Mouse (Mus musculus) adrenal gland, postnatal 25 days (tissue): ENCODE measurements around the gene Hccs. TPM values are rescaled to one million over a fixed set of nuclear protein-coding genes. Genes with fewer than 3 reads are reported as not detected.
"Not testable (repeated sequence)": the region's sequence is repeated elsewhere in the genome, so short reads cannot be mapped to it uniquely, and the experiment has no call there.

Experiments used
- DNase-seq: peaks from one replicate; pipeline ENCODE4 v3.0.0; 2021; ENCODE audit warnings: mixed read lengths
- long read RNA-seq: library from polyadenylated mRNA; stranded (forward); transcript quantifications from one replicate; pipeline ENCODE4 v2.0.0, GENCODE M21; 2021
- total RNA-seq: library from RNA; stranded (reverse); gene quantifications from 2 replicates; pipeline ENCODE4 v1.2.3, GENCODE M21; 2021

The Hccs gene
- total RNA-seq = 21.2 and 25.1 TPM in 2 replicates
- long read RNA-seq, transcript Hccs-202 (7 exons, 2,473 nt) = major isoform, 23 of 47 reads
- long read RNA-seq, transcript Hccs-201 (7 exons, 2,320 nt) = minor isoform, 18 of 47 reads
- long read RNA-seq, partial matches to known transcripts = 2 of 47 reads
- long read RNA-seq, other reads (novel, unspliced or antisense) = 4 of 47 reads

DNA sequence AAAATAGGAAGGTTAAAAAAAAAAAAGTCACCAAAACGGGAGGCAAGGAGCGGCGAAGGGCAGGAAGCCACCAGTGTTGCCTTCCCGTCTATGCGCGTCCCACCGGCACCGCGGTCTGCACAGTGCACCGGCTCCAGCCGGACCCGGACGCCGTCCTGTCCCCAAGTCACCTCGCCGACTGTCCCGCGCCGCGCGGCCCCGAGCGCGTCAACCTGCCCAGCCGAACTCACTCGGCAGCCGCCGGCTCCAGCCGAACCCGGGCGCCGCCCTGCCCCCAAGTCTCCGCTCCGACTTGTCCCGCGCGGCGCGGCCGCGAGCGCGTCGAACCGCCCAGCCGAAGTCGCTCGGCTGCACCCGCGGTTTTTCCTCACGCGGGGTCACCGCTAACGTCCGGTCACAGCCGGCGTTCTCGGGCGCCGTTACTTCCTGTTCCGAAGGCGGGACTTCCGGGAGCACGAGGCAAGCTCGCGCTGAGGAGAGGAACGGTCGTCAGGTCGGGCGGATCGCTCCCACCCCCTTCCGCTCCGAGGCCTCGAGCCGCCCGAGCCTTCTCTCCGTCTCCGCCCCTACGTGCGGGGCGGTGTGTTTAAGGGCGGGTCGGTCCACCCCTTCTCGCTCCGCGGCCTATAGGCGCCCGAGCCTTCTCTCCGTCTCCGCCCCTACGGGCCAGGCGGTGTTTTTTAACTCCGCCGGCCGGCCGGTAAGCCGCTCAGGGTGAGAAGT lies at the start of gene Hccs:
TSS of gene Hccs (minus strand) at position 428 of the 723 bp plus-strand sequence.
- DNase-seq = peak; percentile 84

- DNase-seq = no peak
Measured at GRCm38 (mm10) chrX:169357146-169357772, 37.1 kb upstream of the Hccs start.

- DNase-seq = no peak
Measured at GRCm38 (mm10) chrX:169338213-169338612, 18.0 kb upstream of the Hccs start.

- no peak for DNase-seq
Measured at GRCm38 (mm10) chrX:169337559-169337958, 17.4 kb upstream of the Hccs start.

DNA sequence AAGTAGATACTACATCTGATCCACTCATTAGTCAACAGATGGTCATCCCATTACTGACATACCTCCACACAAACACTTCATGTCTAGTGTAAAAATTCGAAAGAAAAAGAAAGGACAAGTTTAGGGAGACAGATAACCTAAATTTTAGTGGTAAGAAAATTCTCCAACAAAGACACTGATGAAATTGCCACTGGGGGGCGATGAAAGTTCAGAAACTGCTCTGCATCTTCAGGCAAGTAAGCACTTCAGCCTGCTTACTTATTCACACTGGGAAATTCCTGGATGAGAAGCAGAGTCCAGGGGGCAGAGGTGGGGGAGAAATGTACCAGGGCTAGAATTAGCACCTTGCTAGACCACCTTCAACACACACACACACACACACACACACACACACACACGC lies 12.1 kb upstream of the Hccs start:
- DNase-seq = peak; percentile 14

- no peak for DNase-seq
Measured at GRCm38 (mm10) chrX:169325929-169326595, 5.9 kb upstream of the Hccs start.

GRCm38 (mm10) chrX:169320668-169321005 lies 465 bp upstream of the Hccs start:
- not testable (repeated sequence) for DNase-seq

DNA sequence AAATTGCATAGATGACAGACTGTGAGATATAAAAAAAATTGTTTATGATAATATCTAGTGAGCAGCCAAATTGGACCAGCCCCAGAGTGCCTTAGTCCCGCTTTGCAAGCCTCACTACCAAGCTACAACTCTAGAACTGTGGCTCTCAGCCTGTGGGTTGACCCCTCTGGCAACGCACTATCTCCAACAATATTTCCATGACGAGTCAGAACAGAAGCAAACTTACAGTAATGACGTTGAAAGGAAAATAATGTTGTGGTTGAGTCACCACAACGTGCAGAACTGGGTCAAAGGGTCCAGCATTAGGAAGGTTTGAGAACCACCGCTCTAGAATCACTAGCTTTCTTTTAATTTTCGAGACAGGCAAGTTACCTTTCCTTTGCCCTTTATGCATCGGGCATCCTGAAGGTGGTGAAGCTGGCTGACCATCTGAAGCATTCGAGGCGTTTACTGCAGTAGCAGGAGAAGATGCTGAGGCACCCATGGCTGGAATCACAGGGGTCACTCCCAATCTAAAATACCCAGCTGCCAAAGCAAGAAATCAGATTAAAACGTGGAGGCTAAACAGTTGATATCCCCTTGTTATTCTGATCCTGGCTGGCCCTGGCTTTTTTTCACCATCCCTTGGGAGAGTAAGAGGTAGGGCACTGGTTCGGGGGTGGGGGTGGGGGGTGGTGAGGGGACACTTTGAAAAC lies 959 bp downstream of the Hccs start:
- DNase-seq = no peak

GRCm38 (mm10) chrX:169308559-169308958 lies 11.6 kb downstream of the Hccs start:
- no peak for DNase-seq

- no peak for DNase-seq
Measured at GRCm38 (mm10) chrX:169303945-169304344, 16.2 kb downstream of the Hccs start.

- peak; percentile 5 for DNase-seq
Measured at GRCm38 (mm10) chrX:169302271-169303045, 17.7 kb downstream of the Hccs start.

DNA sequence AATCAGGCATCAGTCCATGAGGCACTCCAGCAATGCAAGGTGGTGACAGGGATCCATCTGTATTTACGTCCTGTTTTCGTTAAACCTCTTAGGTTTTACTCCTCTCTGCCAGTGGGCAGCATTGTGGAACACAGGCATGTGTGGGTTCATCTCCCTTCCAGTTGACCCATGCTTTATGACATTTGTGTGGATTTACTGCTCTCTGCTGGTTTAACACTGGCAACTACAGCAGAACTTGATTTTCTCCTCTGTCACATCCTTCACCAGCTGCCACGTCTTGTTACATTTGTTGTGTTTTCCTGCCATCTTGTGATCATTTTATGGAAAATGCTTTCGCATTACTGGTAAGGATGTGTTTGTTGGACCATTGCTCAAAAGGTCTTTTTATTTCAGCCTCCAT lies 20.6 kb downstream of the Hccs start:
- no peak for DNase-seq

DNA sequence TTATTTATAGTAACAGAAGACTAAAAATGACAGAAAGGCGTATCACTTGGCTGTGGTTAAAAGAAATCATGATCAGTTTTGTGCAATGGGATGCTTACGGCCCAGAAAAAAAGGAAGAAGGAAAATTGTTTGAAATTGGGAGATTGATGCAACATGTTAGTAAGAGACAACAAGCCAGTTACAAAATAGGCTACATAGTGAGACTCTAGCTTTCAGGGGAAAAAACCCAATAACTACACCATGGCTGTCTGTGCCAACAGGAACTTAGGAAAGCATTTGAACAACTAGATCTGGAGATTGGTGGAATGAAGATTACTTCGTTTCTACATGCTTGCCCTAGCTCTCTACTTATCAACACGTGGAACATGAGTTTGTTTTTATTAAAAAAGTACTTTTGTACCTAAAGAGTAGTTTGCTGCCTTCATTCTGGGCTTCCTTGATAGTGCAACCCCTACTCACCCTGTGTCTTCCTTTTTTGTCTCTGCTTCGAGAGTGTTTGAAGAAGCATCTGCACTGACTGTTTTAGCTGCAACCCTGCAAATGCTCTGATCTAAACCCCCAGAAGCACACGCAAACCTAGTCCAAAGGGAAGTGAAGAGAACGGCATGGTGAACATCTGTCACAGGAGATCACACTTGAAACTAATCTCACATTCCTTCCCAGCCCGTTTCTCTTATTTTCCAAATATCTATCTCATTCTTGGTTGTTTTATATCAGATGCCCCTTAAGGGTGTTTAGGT lies 56.6 kb downstream of the Hccs start:
- no peak for DNase-seq

DNA sequence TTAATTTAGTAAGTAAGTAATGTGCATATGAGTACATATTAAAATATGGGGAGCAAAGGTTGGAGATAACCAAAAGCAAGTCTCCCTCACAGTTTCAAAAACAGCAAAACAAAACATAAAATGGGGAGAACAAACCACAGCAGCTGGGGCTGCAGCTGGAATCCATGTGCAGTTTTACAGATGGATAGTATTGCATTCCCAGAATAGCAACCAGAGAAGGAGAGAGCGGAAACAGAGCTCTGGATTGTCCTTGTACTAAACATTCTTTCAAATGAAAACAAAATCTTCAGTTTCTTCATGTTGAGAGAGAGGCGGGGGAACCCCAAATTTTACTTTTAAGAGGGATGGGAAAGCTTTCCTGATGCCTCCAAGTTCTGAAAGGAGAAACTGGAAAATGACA lies 58.0 kb downstream of the Hccs start:
- DNase-seq = no peak

GRCm38 (mm10) chrX:169261034-169261433 lies 59.1 kb downstream of the Hccs start:
- DNase-seq = no peak

DNA sequence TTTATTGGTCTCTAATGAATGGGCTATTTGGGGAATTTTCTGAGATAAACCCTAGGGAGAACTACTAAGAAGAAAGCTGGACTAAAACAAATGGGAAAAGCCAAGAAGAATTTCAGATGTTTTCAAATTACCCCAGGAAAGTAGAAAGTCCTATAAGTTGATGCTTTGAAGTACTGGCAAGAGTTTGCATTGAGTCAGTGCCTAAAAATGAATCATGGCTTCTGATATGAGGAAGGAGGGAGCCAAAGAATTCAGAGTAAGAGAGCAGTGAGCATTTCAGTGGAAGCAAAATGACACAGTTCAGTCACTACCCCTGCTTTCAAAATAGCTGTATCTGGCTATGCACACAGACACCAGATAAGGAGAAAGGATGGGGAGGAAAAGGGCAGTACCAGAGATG lies 63.4 kb downstream of the Hccs start:
- no peak for DNase-seq

- no peak for DNase-seq
Measured at GRCm38 (mm10) chrX:169255915-169256314, 64.3 kb downstream of the Hccs start.

DNA sequence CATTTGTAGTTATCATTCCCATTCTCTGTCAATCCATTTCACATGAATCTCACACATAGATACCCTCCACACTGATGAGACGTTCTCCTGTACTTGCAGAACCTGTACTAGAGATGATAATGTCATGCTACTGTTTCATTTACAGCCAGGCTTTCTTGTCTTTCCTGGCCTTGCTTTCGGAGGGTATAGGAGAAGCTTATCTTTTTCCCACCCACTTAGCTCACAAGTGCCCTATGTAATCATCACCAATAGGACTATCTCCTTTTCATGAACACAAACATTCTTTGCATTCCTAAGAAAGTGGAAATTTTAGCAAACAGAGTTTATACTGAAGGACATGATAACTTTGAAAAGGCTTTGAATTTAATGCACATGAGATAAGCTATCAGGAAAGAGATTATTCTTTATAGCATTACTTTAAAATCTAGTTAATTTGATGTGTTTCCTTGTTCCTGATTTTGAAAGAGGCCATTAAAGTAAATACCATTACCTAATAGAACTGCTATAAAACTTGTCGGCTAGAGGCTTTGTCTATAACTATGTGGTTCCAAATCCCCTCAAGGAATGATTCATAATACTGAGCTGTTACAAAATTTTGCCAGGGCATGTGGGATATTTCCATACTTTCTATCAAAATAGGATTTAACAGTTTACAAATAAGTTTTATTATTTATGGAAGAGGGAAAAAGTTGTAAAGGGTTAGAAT lies 97.7 kb downstream of the Hccs start:
- no peak for DNase-seq

DNA sequence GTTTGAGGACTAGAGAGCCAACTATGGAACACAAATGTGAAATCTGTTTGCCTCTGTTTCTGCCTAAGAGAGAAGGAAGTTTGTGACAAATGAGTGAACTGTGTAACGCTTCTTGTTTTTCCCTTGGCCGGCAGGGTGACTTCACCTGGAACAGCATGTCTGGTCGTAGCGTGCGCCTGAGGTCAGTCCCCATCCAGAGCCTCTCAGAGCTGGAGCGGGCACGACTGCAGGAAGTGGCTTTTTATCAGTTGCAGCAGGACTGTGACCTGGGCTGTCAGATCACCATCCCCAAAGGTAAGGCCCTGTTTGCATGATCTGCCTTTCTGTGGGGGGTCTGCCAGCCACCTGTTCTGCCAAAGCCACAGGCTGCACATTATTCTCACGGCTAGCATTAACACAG lies 100.1 kb downstream of the Hccs start:
- no peak for DNase-seq

DNA sequence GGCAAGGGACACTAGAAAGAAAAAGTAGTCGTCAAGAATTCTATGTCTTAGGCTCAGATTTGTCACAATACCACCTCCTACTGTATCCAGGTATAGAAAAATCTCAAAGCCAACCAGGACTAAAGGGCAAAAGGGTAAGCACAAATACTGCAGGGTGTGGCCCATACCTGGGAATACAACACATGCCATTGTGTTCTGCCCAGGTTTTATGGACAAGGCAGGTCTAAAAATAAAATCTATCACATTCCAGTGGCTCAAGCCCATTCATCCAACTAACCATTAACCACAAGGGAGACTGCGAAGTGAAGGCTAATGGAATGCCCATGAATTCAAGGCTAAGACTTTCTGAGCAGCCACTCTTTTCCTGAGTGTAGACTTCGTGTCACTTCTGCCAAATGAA lies 110.2 kb downstream of the Hccs start:
- no peak for DNase-seq
